Mouse (Mus musculus) ES-E14 (cell line): ENCODE measurements around the gene Ptprm.

Source experiments
- CHD2 ChIP-seq: IDR thresholded peaks from 2 replicates; pipeline ENCODE4 v1.6.1; 2014; ENCODE audit warnings: mild to moderate bottlenecking, low read depth, low read length, inconsistent platforms
- HCFC1 ChIP-seq: IDR thresholded peaks from 2 replicates; pipeline ENCODE4 v1.6.1; 2012; ENCODE audit warnings: low read length, inconsistent platforms, borderline replicate concordance; ENCODE audit not compliant: insufficient read depth
- MAFK ChIP-seq: IDR thresholded peaks from 2 replicates; pipeline ENCODE4 v1.6.1; 2014; ENCODE audit warnings: mild to moderate bottlenecking, low read depth, low read length, inconsistent platforms; ENCODE audit not compliant: insufficient read depth
- ZC3H11A ChIP-seq: IDR thresholded peaks from 2 replicates; pipeline ENCODE4 v1.6.1; 2012; ENCODE audit warnings: low read depth, mild to moderate bottlenecking, inconsistent platforms, low read length, borderline replicate concordance
- ZNF384 ChIP-seq: IDR thresholded peaks from 2 replicates; pipeline ENCODE4 v1.6.1; 2012; ENCODE audit warnings: low read depth, low read length, inconsistent platforms

GRCm38 (mm10) chr17:67290662-67291240 is 63.5 kb downstream of the Ptprm start:
- 0 out of 2 replicates have a peak, but pooled peaks have one; percentile 7 for TF ChIP-seq MAFK
- no peak for TF ChIP-seq CHD2
- TF ChIP-seq HCFC1, result no peak
- no peak for TF ChIP-seq ZNF384
- TF ChIP-seq ZC3H11A, result no peak
